Mouse (Mus musculus): Measurements from ENCODE around the gene Tssc4. TPM values are rescaled to one million over a fixed set of nuclear protein-coding genes. Genes with fewer than 3 reads are reported as not detected.

Gene Tssc4
- polyA plus RNA-seq, 1 experiment, result 68.2 TPM

GRCm38 (mm10) chr7:143044049-143044825 lies 24.8 kb upstream of the Tssc4 start:
- no peak for DNase-seq (ENCODE audit: extremely low spot score in 1 of 2, low spot score in 1 of 2)

GRCm38 (mm10) chr7:143044826-143045206 lies 24.2 kb upstream of the Tssc4 start:
- no peak for DNase-seq (ENCODE audit: extremely low spot score in 1 of 2, low spot score in 1 of 2)

GRCm38 (mm10) chr7:143046358-143046757 lies 22.7 kb upstream of the Tssc4 start:
- no peak for DNase-seq (ENCODE audit: extremely low spot score in 1 of 2, low spot score in 1 of 2)

- no peak for DNase-seq (ENCODE audit: extremely low spot score in 1 of 2, low spot score in 1 of 2)
Measured at GRCm38 (mm10) chr7:143049331-143049730, 19.7 kb upstream of the Tssc4 start.

- no peak for DNase-seq (ENCODE audit: extremely low spot score in 1 of 2, low spot score in 1 of 2)
Measured at GRCm38 (mm10) chr7:143049841-143050816, 18.9 kb upstream of the Tssc4 start.

- DNase-seq (ENCODE audit: extremely low spot score in 1 of 2, low spot score in 1 of 2), result no peak
Measured at GRCm38 (mm10) chr7:143051316-143051715, 17.7 kb upstream of the Tssc4 start.

GRCm38 (mm10) chr7:143052626-143053007 lies 16.4 kb upstream of the Tssc4 start, which contains the start of gene Cd81:
Gene Cd81 (plus strand): TSS chr7:143052739.
- peak; percentile 61 to 87 for DNase-seq (ENCODE audit: extremely low spot score in 1 of 2, low spot score in 1 of 2)

GRCm38 (mm10) chr7:143053008-143053899 lies 15.8 kb upstream of the Tssc4 start:
- DNase-seq (ENCODE audit: extremely low spot score in 1 of 2, low spot score in 1 of 2), result peak in 1 of 2 experiments; percentile 57

- DNase-seq (ENCODE audit: extremely low spot score in 1 of 2, low spot score in 1 of 2), result no peak
Measured at GRCm38 (mm10) chr7:143053961-143054611, 15.0 kb upstream of the Tssc4 start.

GRCm38 (mm10) chr7:143054612-143054965 lies 14.5 kb upstream of the Tssc4 start:
- no peak for DNase-seq (ENCODE audit: extremely low spot score in 1 of 2, low spot score in 1 of 2)

GRCm38 (mm10) chr7:143055001-143055400 lies 14.0 kb upstream of the Tssc4 start:
- no peak for DNase-seq (ENCODE audit: extremely low spot score in 1 of 2, low spot score in 1 of 2)

GRCm38 (mm10) chr7:143055499-143056186 lies 13.4 kb upstream of the Tssc4 start:
- no peak for DNase-seq (ENCODE audit: extremely low spot score in 1 of 2, low spot score in 1 of 2)

- DNase-seq (ENCODE audit: extremely low spot score in 1 of 2, low spot score in 1 of 2), result no peak
Measured at GRCm38 (mm10) chr7:143057023-143057422, 12.0 kb upstream of the Tssc4 start.

- DNase-seq (ENCODE audit: extremely low spot score in 1 of 2, low spot score in 1 of 2), result no peak
Measured at GRCm38 (mm10) chr7:143057667-143058220, 11.3 kb upstream of the Tssc4 start.

- no peak for DNase-seq (ENCODE audit: extremely low spot score in 1 of 2, low spot score in 1 of 2)
Measured at GRCm38 (mm10) chr7:143058221-143058697, 10.8 kb upstream of the Tssc4 start.

- no peak for DNase-seq (ENCODE audit: extremely low spot score in 1 of 2, low spot score in 1 of 2)
Measured at GRCm38 (mm10) chr7:143059202-143059870, 9.7 kb upstream of the Tssc4 start.

- DNase-seq (ENCODE audit: extremely low spot score in 1 of 2, low spot score in 1 of 2), result no peak
Measured at GRCm38 (mm10) chr7:143062704-143063103, 6.3 kb upstream of the Tssc4 start.

GRCm38 (mm10) chr7:143064226-143064625 lies 4.8 kb upstream of the Tssc4 start:
- no peak for DNase-seq (ENCODE audit: extremely low spot score in 1 of 2, low spot score in 1 of 2)
